Mouse (Mus musculus) midbrain, embryonic 11.5 days (tissue): Measurements from ENCODE around the gene Plxna1. TPM values are rescaled to one million over a fixed set of nuclear protein-coding genes. Genes with fewer than 3 reads are reported as not detected.

Source experiments
- ATAC-seq: fragments of 200-750 bp; cut with Nextera tagmentation; 2 replicates; pipeline ENCODE4 v1.8.0; 2017; ENCODE audit warnings: moderate TSS enrichment, moderate library complexity; ENCODE audit not compliant: low FRiP score
- DNase-seq: peaks from one replicate; pipeline ENCODE4 v3.0.0; 2015; ENCODE audit warnings: low spot score; ENCODE audit errors: missing footprints
- H3K27ac ChIP-seq: fragments of 300-500 bp; sonication (generic); 2 replicates; pipeline ENCODE4 v1.5.1; 2014; ENCODE audit warnings: low read depth, low read length
- H3K27me3 ChIP-seq: fragments of 300-500 bp; sonication (generic); 2 replicates; pipeline ENCODE4 v1.6.1; 2014; ENCODE audit warnings: mild to moderate bottlenecking, low read length, moderate library complexity, mixed read lengths; ENCODE audit not compliant: control insufficient read depth, insufficient read depth
- H3K36me3 ChIP-seq: fragments of 300-500 bp; sonication (generic); 2 replicates; pipeline ENCODE4 v1.6.1; 2014; ENCODE audit warnings: mild to moderate bottlenecking, low read length, moderate library complexity, mixed read lengths; ENCODE audit not compliant: control insufficient read depth, insufficient read depth
- H3K4me1 ChIP-seq: fragments of 300-500 bp; sonication (generic); 2 replicates; pipeline ENCODE4 v1.6.1; 2014; ENCODE audit warnings: low read length; ENCODE audit not compliant: control insufficient read depth, insufficient read depth
- H3K4me2 ChIP-seq: fragments of 300-500 bp; sonication (generic); 2 replicates; pipeline ENCODE4 v1.6.1; 2014; ENCODE audit warnings: mild to moderate bottlenecking, moderate library complexity
- H3K4me3 ChIP-seq: fragments of 300-500 bp; sonication (generic); 2 replicates; pipeline ENCODE4 v1.5.1; 2014; ENCODE audit warnings: low read depth, low read length
- H3K9ac ChIP-seq: fragments of 300-500 bp; sonication (generic); 2 replicates; pipeline ENCODE4 v1.6.1; 2014; ENCODE audit warnings: low read length
- H3K9me3 ChIP-seq: fragments of 300-500 bp; sonication (generic); 2 replicates; pipeline ENCODE4 v1.6.1; 2016; ENCODE audit warnings: low read length; ENCODE audit not compliant: control insufficient read depth
- WGBS: fragments of 180-500 bp; shearing (Covaris S2); extraction: QIAGEN DNeasy Blood & Tissue Kit; methylation state at CpG from one replicate; pipeline ENCODE4 v1.1.7; 2014; 5-methylcytosine and 5-hydroxymethylcytosine counted together
- polyA plus RNA-seq: library from polyadenylated mRNA; unstranded; fragments of >200 nt; fragmentation: Nextera tagmentation; extraction: Ambion mirVana; gene quantifications from 2 replicates; pipeline ENCODE4 v1.2.1, GENCODE M21; 2014

The Plxna1 gene
- polyA plus RNA-seq, 1 experiment from 2014 or later, result 29.1 TPM

- DNase-seq (no peak), ATAC-seq (no peak)
- Histone ChIP-seq H3K27me3 (no peaks in the 10 kb centered on the region), H3K36me3 (peaks cover 20% of the 10 kb centered on the region), H3K4me1 (peaks cover 12% of the 10 kb centered on the region), H3K9ac (no peak overlapping the region), H3K27ac (no peak overlapping the region), H3K9me3 (no peaks in the 10 kb centered on the region), H3K4me2 (no peak overlapping the region), H3K4me3 (no peak overlapping the region)
- WGBS, result 80% methylated on average over 3 of the region's 3 CpGs
These were observed 17.0 kb downstream of the Plxna1 start for GRCm38 (mm10) chr6:89345486-89345785.

DNA sequence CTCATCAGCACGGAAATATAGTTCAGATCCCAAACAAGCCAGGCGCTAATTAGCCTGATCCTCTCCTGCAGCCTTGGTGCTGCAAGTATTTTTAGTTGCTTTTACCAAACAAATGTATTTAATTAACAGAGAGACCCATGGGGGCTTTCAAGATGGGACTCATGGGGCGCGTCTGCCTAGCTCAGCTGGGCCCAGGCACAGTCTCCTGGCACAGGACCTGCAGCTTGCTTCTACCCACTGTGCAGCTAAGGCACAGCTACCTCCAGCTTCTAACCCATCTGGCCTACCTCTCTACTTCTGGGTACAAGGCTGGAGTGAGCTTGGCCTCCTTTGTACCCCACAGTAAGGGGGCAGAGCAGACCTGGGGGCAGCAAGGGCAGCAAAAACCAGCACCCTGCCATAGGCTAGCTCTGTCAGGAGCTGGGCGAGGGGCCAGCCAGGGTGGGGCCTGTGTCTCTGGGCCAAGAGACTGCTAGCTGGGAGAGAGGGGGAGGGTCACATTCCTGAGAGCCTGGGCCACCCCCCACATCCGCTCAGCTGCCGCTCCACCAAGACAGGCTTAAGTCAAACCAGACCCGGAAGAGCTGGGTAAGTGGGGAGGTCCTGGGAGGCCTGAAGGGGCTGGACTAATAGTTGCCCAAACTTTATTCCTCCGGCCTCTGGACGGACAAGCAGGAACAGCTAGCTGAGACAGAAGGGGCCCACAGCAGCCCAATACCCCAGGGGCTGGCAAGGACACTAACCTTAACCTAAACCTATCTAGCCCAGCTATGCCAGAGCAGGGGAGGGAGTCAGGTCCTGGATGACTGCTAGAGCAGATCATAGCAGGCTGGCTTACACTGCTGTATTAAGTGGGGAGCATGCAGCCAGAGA, 17.6 kb downstream of the Plxna1 start:
- no peak overlapping the region for H3K9ac ChIP-seq
- no peak overlapping the region for H3K4me3 ChIP-seq
- H3K4me1 ChIP-seq, result peaks cover 12% of the 10 kb centered on the region
- no peak overlapping the region for H3K27ac ChIP-seq
- no peak overlapping the region for H3K4me2 ChIP-seq
- peaks cover 23% of the 10 kb centered on the region for H3K36me3 ChIP-seq
- peak; percentile 52; the same call in 1 of the 2 replicates for ATAC-seq
- H3K27me3 ChIP-seq, result no peaks in the 10 kb centered on the region
- no peak for DNase-seq
- WGBS, result 38% methylated on average over 10 of the region's 10 CpGs
- no peaks in the 10 kb centered on the region for H3K9me3 ChIP-seq

DNA sequence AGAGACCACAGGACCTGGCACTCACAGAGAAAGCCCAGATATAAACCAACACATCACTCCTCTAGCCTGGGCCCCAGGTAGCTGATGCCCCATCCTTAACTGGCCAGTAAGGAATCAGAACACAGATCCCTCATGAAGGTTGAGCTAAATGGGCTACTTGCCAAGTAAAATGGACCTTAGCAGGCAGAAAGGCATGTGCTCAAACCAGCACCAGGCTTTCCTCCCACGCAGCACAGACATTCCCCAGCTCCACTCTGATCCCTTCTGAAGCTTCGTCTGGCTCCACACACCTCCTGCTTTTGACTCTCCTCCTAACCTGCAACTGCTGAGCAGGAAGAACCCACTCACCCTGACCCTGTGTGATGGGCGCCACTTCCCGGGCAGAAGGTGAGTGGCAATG, 20.4 kb downstream of the Plxna1 start:
- Histone ChIP-seq H3K9me3 (no peaks in the 10 kb centered on the region), H3K27me3 (no peaks in the 10 kb centered on the region), H3K4me2 (no peak overlapping the region), H3K36me3 (peaks cover 32% of the 10 kb centered on the region), H3K27ac (no peak overlapping the region), H3K9ac (no peak overlapping the region), H3K4me1 (peaks cover 12% of the 10 kb centered on the region), H3K4me3 (no peak overlapping the region)
- ATAC-seq, result no peak
- DNase-seq, result no peak
- WGBS, result 92% methylated on average over 4 of the region's 4 CpGs

DNA sequence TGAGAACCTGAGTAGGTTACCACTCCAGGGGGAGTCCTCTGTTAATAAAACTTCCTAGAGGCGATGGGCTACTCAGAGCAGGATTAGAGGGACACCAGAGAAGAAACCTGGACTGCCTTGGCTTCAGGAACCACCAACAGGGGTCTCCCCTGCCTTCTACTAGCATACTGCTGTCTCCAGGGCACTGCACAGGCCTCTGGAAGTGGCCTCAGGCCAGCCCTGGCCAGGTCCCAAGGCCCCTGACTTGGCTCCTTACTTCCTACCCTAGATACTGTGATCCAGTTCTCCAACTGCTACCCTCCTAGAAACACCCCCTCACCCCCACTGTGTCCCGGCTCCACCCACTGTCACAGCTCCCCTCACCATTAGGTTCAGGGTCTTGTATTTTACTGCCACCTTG, 23.0 kb downstream of the Plxna1 start:
- WGBS, result 80% methylated on average over 2 of the region's 2 CpGs
- H3K9ac ChIP-seq, result no peak overlapping the region
- H3K9me3 ChIP-seq, result no peaks in the 10 kb centered on the region
- H3K27me3 ChIP-seq, result no peaks in the 10 kb centered on the region
- no peak overlapping the region for H3K4me3 ChIP-seq
- H3K4me1 ChIP-seq, result peaks cover 6% of the 10 kb centered on the region
- H3K27ac ChIP-seq, result no peak overlapping the region
- ATAC-seq (no peak), DNase-seq (no peak)
- peaks cover 38% of the 10 kb centered on the region for H3K36me3 ChIP-seq
- no peak overlapping the region for H3K4me2 ChIP-seq

DNA sequence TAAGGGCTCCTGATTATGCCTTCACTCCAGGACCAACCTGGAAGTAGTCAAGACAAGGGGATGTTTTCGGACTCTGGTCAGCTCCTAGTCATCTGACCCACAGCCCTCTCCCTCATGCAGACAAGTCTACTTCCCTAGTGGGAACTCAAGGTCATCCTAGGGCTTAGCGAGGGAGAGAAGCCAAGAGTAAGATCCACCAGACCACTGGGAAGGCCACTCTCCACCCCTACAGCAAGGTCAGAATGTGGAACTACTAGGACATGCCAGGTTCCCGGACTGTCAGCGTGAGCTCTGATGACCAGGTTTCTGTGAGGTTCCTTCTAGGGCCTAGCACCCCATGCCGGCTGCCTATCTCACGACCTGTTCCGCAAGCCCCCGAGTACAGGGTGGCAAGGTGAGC, 23.7 kb downstream of the Plxna1 start:
- H3K27ac ChIP-seq, result no peak overlapping the region
- 94% methylated on average over 8 of the region's 8 CpGs for WGBS
- H3K4me3 ChIP-seq, result no peak overlapping the region
- no peak for DNase-seq
- no peak for ATAC-seq
- no peaks in the 10 kb centered on the region for H3K27me3 ChIP-seq
- no peak overlapping the region for H3K9ac ChIP-seq
- H3K4me2 ChIP-seq, result no peak overlapping the region
- H3K36me3 ChIP-seq, result peaks cover 38% of the 10 kb centered on the region
- no peaks in the 10 kb centered on the region for H3K9me3 ChIP-seq
- H3K4me1 ChIP-seq, result peaks cover 12% of the 10 kb centered on the region

GRCm38 (mm10) chr6:89337574-89337973, 24.8 kb downstream of the Plxna1 start:
- Histone ChIP-seq H3K4me3 (no peak overlapping the region), H3K9ac (no peak overlapping the region), H3K36me3 (peaks cover 44% of the 10 kb centered on the region), H3K4me1 (peaks cover 18% of the 10 kb centered on the region), H3K27ac (no peak overlapping the region), H3K27me3 (no peaks in the 10 kb centered on the region), H3K4me2 (no peak overlapping the region), H3K9me3 (no peaks in the 10 kb centered on the region)
- no peak for DNase-seq
- ATAC-seq, result no peak
- WGBS, result 65% methylated on average over 9 of the region's 9 CpGs

DNA sequence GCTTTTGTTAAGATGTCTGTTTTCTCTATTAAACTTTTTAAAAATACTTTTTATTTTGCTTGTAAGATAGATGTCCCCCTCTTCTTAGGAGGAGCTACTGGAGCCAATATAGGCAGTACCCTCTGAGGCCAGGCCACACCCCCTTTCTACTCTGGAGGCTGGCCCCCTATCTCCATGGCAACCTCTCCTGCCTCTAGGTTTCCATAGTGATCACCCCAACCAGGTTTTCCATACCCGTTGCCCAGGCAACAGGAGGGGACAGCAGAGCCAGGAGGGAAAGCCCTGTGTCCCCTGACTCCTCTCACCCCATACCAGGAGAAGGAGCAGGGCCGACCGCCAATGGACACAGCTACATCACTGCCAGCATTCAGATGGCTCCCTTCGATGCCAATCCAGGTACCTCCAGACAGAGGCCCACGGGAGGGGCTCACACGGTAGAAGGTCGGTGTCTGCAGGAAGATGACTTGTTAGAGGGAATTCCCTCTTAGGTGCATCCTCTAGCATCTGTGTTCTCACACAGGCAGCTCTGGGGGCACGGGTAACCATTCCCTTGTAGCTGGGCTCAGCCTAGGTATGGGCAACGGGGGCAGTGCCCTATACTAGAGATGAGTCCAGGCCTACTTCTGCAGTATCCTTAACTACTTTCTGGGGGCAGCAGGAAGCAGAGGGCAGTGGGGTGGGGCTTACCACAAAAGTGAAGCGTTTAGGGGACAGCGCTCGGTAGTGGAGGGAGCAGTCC, 28.3 kb downstream of the Plxna1 start:
- H3K36me3 ChIP-seq, result peaks cover 39% of the 10 kb centered on the region
- DNase-seq (peak; percentile 98), ATAC-seq (peak; percentile 94)
- peak overlapping the region; percentile 15 for H3K27ac ChIP-seq
- peaks cover 18% of the 10 kb centered on the region for H3K4me1 ChIP-seq
- H3K4me3 ChIP-seq, result no peak overlapping the region
- no peak overlapping the region for H3K4me2 ChIP-seq
- no peaks in the 10 kb centered on the region for H3K27me3 ChIP-seq
- no peaks in the 10 kb centered on the region for H3K9me3 ChIP-seq
- H3K9ac ChIP-seq, result no peak overlapping the region
- 49% methylated on average over 12 of the region's 12 CpGs for WGBS

DNA sequence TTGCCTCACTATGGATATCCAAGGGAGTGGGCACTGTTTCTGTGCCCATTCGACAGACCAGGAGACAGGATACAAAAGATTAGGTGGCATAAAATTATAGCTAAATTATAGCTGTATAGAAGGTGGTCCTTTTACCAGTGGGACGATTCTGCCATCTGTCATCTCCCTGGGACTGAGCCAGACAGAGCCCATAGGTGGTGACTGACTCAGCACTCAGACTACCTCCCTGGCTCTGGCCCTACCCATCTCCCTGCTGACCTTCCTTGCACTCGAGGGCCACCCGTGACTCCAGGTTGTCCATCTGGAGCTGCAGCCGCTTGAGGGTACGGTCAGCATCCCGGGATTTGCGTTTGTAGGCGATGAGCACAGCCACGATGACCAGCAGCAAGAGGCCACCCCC, 31.5 kb downstream of the Plxna1 start:
- Histone ChIP-seq H3K27ac (no peak overlapping the region), H3K9me3 (no peaks in the 10 kb centered on the region), H3K27me3 (no peaks in the 10 kb centered on the region), H3K9ac (no peak overlapping the region), H3K4me1 (peaks cover 18% of the 10 kb centered on the region), H3K4me2 (no peak overlapping the region), H3K4me3 (no peak overlapping the region), H3K36me3 (peaks cover 37% of the 10 kb centered on the region)
- WGBS, result 98% methylated on average over 10 of the region's 10 CpGs
- DNase-seq, result no peak
- ATAC-seq, result no peak

DNA sequence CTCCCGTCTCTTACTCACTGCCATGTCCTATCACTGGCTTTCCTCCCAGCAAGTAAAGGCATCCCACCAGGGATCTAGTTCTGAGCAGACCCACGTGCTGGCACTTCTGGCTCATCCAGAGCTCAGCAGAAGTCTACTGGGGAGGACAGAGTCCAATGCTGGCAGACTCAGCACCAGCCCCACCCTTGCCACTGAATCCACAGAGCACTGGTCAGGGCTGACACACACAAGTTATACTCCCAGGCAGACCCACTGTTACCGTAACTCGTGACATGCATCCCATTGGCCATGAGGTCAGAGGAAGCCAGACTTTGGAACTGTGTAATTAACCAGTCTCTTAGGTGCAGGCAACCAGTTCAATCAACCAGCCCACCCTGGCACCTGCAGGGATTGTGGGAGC, 33.8 kb downstream of the Plxna1 start:
- Histone ChIP-seq H3K36me3 (peaks cover 42% of the 10 kb centered on the region), H3K4me3 (no peak overlapping the region), H3K27me3 (no peaks in the 10 kb centered on the region), H3K9ac (no peak overlapping the region), H3K27ac (no peak overlapping the region), H3K4me1 (peaks cover 4% of the 10 kb centered on the region), H3K4me2 (no peak overlapping the region), H3K9me3 (no peaks in the 10 kb centered on the region)
- ATAC-seq (no peak), DNase-seq (no peak)
- WGBS, result 87% methylated on average over 4 of the region's 4 CpGs
